Mouse (Mus musculus): ENCODE measurements at regions not wholly inside any gene's neighbourhood (a gene's known extent, or its start where the extent isn't known, plus 50 kb on each side); places are given as distances from the start of the nearest gene placed in this dataset.

- DNase-seq (ENCODE audit: extremely low spot score in 1 of 2, low spot score in 1 of 2): no peak
Observed at GRCm38 (mm10) chr5:131377136-131377535, 68.8 kb upstream of the Galnt17 start.

- DNase-seq (ENCODE audit: extremely low spot score in 1 of 2, low spot score in 1 of 2): peak in 1 of 2 experiments; percentile 4
Observed at GRCm38 (mm10) chr5:131371341-131372134, 63.2 kb upstream of the Galnt17 start.

- no peak for DNase-seq (ENCODE audit: extremely low spot score in 1 of 2, low spot score in 1 of 2)
Observed at GRCm38 (mm10) chr5:131367461-131367860, 59.2 kb upstream of the Galnt17 start.

GRCm38 (mm10) chr5:131359831-131360230 is 51.5 kb upstream of the Galnt17 start:
- no peak for DNase-seq (ENCODE audit: extremely low spot score in 1 of 2, low spot score in 1 of 2)

Data from frontal cortex, adult 2 months (tissue).